Mouse (Mus musculus): ENCODE results near the gene 2410004B18Rik.

The 2410004B18Rik gene

GRCm38 (mm10) chr3:145929525-145930400 is 8.1 kb upstream of the 2410004B18Rik start:
- DNase-seq (ENCODE audit: low read depth, low spot score), result no peak

GRCm38 (mm10) chr3:145933845-145934244 is 4.0 kb upstream of the 2410004B18Rik start:
- DNase-seq (ENCODE audit: low read depth, low spot score), result no peak

- DNase-seq (ENCODE audit: low read depth, low spot score), result no peak
Measured at GRCm38 (mm10) chr3:145938405-145939349, 863 bp downstream of the 2410004B18Rik start.

- DNase-seq (ENCODE audit: low read depth, low spot score), result no peak
Measured at GRCm38 (mm10) chr3:145939402-145939801, 1.6 kb downstream of the 2410004B18Rik start.

- DNase-seq (ENCODE audit: low read depth, low spot score), result no peak
Measured at GRCm38 (mm10) chr3:145939971-145940370, 2.2 kb downstream of the 2410004B18Rik start.

- DNase-seq (ENCODE audit: low read depth, low spot score), result no peak
Measured at GRCm38 (mm10) chr3:145941971-145942370, 4.2 kb downstream of the 2410004B18Rik start.

GRCm38 (mm10) chr3:145944348-145944747 is 6.5 kb downstream of the 2410004B18Rik start:
- no peak for DNase-seq (ENCODE audit: low read depth, low spot score)

GRCm38 (mm10) chr3:145945904-145946303 is 8.1 kb downstream of the 2410004B18Rik start:
- DNase-seq (ENCODE audit: low read depth, low spot score), result no peak

- no peak for DNase-seq (ENCODE audit: low read depth, low spot score)
Measured at GRCm38 (mm10) chr3:145946654-145947053, 8.8 kb downstream of the 2410004B18Rik start.

GRCm38 (mm10) chr3:145947539-145948204 is 9.9 kb downstream of the 2410004B18Rik start:
- DNase-seq (ENCODE audit: low read depth, low spot score), result no peak

- DNase-seq (ENCODE audit: low read depth, low spot score), result no peak
Measured at GRCm38 (mm10) chr3:145950034-145950814, 12.4 kb downstream of the 2410004B18Rik start.

- no peak for DNase-seq (ENCODE audit: low read depth, low spot score)
Measured at GRCm38 (mm10) chr3:145950815-145951130, 13.0 kb downstream of the 2410004B18Rik start.

GRCm38 (mm10) chr3:145951287-145952165 is 13.7 kb downstream of the 2410004B18Rik start:
- DNase-seq (ENCODE audit: low read depth, low spot score), result no peak

GRCm38 (mm10) chr3:145952945-145953344 is 15.1 kb downstream of the 2410004B18Rik start:
- no peak for DNase-seq (ENCODE audit: low read depth, low spot score)

- no peak for DNase-seq (ENCODE audit: low read depth, low spot score)
Measured at GRCm38 (mm10) chr3:145953411-145953810, 15.6 kb downstream of the 2410004B18Rik start.

GRCm38 (mm10) chr3:145959824-145960223 is 22.0 kb downstream of the 2410004B18Rik start:
- no peak for DNase-seq (ENCODE audit: low read depth, low spot score)

- no peak for DNase-seq (ENCODE audit: low read depth, low spot score)
Measured at GRCm38 (mm10) chr3:145962411-145962810, 24.6 kb downstream of the 2410004B18Rik start.

GRCm38 (mm10) chr3:145963101-145964017 is 25.5 kb downstream of the 2410004B18Rik start:
- DNase-seq (ENCODE audit: low read depth, low spot score), result no peak

- no peak for DNase-seq (ENCODE audit: low read depth, low spot score)
Measured at GRCm38 (mm10) chr3:145964018-145964387, 26.2 kb downstream of the 2410004B18Rik start.
